Mouse (Mus musculus) heart, adult 9 months (tissue): ENCODE data around the gene Paxx.

Experiments
- DNase-seq, 2 experiments: peaks; one replicate each; pipeline ENCODE4 v3.0.0; 2022; ENCODE audit warnings: low spot score in 2 of 2

The Paxx gene

DNA sequence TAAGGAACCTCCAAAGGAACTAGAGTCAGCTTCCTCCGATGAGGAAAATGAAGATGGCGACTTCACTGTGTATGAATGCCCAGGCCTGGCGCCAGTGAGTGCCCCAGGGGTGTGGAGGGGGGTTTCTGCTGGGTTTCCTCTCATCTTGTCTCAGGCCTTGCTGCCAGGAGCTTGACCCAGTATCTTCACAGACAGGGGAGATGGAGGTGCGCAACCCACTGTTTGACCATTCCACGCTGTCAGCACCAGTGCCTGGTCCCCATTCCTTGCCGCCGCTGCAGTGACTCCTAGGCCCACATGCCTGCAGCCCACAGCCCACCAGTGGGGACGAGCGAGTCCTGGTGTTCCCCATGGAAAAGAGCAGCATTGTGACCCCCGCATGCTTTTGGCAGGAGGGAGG lies 52.0 kb downstream of the Paxx start:
- no peak for DNase-seq
